20 mouse cellular contexts compared by ENCODE assay signal in the genomic region with DNA sequence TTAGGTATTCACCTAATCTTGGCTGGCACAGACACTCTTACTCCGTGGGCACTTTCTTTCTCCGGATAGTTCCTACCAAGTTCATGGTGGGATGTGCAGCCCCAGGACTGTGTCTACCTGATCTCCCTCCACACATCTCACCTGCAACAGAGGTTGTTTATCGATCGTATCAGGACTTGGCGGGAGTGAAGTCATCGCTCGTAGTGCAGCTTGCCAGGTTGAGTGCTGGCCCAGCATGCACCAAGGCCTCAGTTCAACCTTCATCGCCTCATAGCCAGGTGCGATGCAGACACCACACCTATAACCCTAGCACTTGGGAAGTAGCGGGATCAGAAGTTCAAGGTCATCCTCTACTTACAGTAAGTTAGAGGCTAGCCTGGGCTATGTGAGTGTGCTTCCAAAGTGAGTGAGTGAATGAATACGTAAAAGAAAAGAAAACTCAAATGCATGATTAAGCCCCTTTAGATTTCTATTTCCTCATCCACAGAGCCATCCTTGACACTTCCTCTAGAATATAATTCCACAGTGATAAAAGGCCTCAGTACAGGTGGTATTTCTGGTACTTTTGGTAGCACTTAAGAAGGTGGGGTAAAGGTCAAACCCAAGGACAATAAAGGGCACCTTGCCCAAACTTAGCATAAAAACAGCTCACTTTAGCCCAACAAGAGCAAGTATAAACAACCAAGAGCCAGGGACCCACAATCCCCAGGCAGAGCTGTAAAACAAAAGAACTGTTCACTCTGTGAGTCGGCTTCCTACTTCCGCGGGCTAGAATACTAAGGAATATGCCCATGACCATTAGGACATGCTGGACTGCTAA.
"Had no signal": no experiment of that assay in that cellular context is flagged by ENCODE, and none has a peak within 500 bp of the region (broad histone marks: within the 10 kb centered on the region; RNA-seq: fewer than 3 reads in every experiment).

No protein-coding gene starts in this region.

- H3K27ac ChIP-seq: limb, embryonic 12.5 days; limb, embryonic 15.5 days; liver, embryonic 13.5 days; midbrain, embryonic 10.5 days; midbrain, embryonic 13.5 days; neural tube, embryonic 13.5 days; stomach, postnatal 0 days had no signal

- H3K27me3 ChIP-seq: limb, embryonic 12.5 days; limb, embryonic 15.5 days; midbrain, embryonic 13.5 days; neural tube, embryonic 13.5 days had no signal

- DNase-seq: kidney, adult 9 months; kidney, postnatal 14 days; kidney, postnatal 4 days; left cerebral cortex, postnatal 4 days; liver, embryonic 13.5 days; lung, adult 2 months; lung, postnatal 14 days; lung, postnatal 4 days; right cerebral cortex, postnatal 4 days; thymus, adult 2 months; thymus, postnatal 14 days; thymus, postnatal 4 days had no signal

- H3K4me3 ChIP-seq: limb, embryonic 12.5 days; limb, embryonic 15.5 days; liver, embryonic 13.5 days; midbrain, embryonic 10.5 days; midbrain, embryonic 13.5 days; myocyte; neural tube, embryonic 13.5 days had no signal

- ATAC-seq: midbrain, embryonic 13.5 days; midbrain, embryonic 16.5 days had no signal

- H3K9ac ChIP-seq: limb, embryonic 12.5 days; limb, embryonic 15.5 days; liver, embryonic 13.5 days; midbrain, embryonic 13.5 days; neural tube, embryonic 13.5 days had no signal

- H3K9me3 ChIP-seq: limb, embryonic 12.5 days; limb, embryonic 15.5 days; liver, embryonic 13.5 days; midbrain, embryonic 10.5 days; midbrain, embryonic 13.5 days; neural tube, embryonic 13.5 days had no signal

- H3K36me3 ChIP-seq: limb, embryonic 12.5 days; limb, embryonic 15.5 days; liver, embryonic 13.5 days; midbrain, embryonic 10.5 days; midbrain, embryonic 13.5 days; neural tube, embryonic 13.5 days had no signal
